Mouse (Mus musculus) naive thymus-derived CD4-positive, alpha-beta T cell, adult 5 months (primary cell): ENCODE data around the gene Atxn7l3b. TPM values are rescaled to one million over a fixed set of nuclear protein-coding genes. Genes with fewer than 3 reads are reported as not detected.

Experiments used
- polyA plus RNA-seq: library from polyadenylated mRNA; unstranded; fragments of 100-300 nt; shearing (Covaris generic); gene quantifications from one replicate; pipeline ENCODE4 v1.2.1, GENCODE M21; 2017

The Atxn7l3b gene
- polyA plus RNA-seq, result 65.6 TPM

DNA sequence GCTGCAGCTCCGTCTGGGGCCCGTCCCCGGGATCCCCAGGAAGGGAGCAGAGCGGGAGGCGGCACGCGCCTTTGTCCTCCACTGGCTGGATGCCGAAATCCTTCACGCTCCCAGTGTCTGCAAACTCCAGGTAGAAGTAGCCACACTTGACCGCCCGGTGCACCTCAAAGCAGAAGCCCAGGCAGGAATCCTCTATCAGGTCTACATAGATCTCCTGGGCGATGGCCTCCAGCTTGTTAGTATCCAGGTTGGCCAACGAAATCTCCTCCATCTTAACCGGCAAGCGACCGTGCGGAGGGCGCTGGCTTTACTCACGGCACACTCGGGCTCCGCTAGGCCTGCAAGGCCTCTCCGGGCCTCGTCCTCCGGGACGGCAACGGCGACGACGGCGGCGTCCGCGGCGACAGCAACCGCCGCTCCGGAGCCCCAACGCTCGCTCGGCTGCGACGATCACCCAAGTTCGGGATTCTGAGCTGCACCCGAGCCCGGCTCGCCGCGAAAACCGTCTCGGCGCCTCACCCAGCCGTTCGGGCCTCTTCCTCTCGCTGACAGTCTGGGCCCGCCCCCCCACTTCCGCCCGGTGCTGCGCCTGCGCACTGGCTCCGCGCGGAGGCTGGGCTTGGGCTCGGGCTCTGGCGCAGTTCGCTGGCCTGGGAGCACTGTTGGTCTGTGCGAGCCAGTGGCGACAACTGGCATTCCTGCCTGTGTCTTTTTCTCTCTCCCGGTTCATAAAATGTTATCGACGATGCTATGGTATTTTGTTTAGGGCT is at the start of gene Atxn7l3b:
TSS of gene Atxn7l3b (minus strand) at position 550 of the 770 bp plus-strand sequence.

